Mouse (Mus musculus) brain, embryonic 14.5 days (tissue): ENCODE results near the gene Nup133. TPM values are rescaled to one million over a fixed set of nuclear protein-coding genes. Genes with fewer than 3 reads are reported as not detected.

ENCODE experiments used
- DNase-seq: peaks from one replicate; pipeline ENCODE4 v3.0.0-alpha.2; 2011; ENCODE audit warnings: low read depth
- CTCF ChIP-seq: fragments of 200-500 bp; IDR thresholded peaks from 2 replicates; pipeline ENCODE4 v1.5.1; 2012; ENCODE audit warnings: inconsistent platforms, mild to moderate bottlenecking, moderate library complexity, borderline replicate concordance; ENCODE audit not compliant: insufficient read depth, insufficient read length; ENCODE audit errors: extremely low read depth
- POLR2A ChIP-seq: fragments of 200-500 bp; IDR thresholded peaks from 2 replicates; pipeline ENCODE4 v1.6.1; 2012; ENCODE audit warnings: mild to moderate bottlenecking, inconsistent platforms, borderline replicate concordance; ENCODE audit not compliant: poor library complexity, insufficient read depth, insufficient read length, severe bottlenecking; ENCODE audit errors: extremely low read depth
- polyA plus RNA-seq: library from polyadenylated mRNA; depleted of rRNA; stranded (reverse); fragments of >200 nt; gene quantifications from 2 replicates; pipeline ENCODE4 v1.2.3, GENCODE M21; 2012

Nup133 gene
- polyA plus RNA-seq, 1 experiment, result 23.2 TPM

GRCm38 (mm10) chr8:123929026-123929425 lies 20.0 kb downstream of the Nup133 start:
- no peak for TF ChIP-seq CTCF
- TF ChIP-seq POLR2A, result no peak
- no peak for DNase-seq

DNA sequence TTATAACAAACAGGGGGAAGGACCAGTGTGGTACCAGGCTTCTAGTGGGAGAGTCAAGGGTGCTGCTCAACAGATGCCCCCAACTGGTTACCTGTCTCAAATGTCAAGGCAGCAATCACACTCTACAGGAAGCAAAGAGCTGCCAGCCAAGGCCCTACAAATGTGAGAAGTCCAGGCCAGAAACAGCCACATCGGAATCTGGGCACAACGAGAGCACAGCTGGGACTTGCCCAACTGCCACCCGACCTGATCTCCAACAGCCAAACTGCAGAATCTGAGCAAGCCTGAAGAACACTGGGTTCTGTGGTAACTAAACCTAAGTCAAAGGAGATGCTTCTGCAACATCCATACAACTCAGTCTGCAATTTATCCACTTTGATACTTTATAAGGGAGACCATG lies 23.4 kb downstream of the Nup133 start:
- no peak for DNase-seq
- TF ChIP-seq POLR2A (no peak), CTCF (no peak)

DNA sequence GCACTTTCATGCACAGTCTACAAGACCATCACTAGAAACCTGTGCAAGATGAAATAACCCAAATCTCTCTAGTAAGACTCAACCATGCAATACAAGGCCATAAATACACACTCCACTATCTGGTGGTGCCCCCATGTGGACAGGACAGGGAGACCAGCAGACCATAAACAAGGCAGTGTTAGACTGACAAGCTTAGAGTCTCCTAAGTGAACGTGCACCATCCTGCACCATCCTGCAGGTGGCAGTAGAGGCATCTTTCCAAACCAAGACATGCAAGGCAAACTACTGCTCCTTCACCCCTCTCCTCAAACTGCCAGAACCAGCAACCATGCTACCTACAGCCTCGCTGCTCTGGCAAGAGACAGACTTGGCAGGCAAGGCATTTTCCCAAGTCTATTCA lies 24.3 kb downstream of the Nup133 start:
- DNase-seq, result peak; percentile 93
- TF ChIP-seq POLR2A (no peak), CTCF (peak; percentile 91)

- DNase-seq, result no peak
- TF ChIP-seq POLR2A (no peak), CTCF (no peak)
Measured at GRCm38 (mm10) chr8:123914635-123915034, 34.4 kb downstream of the Nup133 start.

DNA sequence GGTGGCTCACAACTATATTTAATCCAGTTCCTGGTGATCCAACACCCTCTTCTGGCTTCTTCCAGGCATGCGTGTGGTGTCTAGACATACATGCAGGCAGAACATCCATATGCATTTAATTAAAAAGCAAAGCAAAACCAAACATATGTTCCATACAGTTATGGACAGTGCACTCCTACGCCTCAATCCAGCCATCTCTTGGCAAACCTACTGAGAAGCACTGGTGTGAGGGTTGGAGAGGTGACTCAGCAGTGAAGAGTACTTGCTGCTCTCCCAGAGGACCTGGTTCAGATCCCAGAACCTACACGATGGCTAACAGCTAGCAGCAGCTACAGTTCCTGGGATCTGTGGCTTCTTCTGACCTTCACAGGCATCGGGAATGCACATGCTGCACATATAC lies 36.8 kb downstream of the Nup133 start:
- TF ChIP-seq POLR2A (no peak), CTCF (no peak)
- no peak for DNase-seq

DNA sequence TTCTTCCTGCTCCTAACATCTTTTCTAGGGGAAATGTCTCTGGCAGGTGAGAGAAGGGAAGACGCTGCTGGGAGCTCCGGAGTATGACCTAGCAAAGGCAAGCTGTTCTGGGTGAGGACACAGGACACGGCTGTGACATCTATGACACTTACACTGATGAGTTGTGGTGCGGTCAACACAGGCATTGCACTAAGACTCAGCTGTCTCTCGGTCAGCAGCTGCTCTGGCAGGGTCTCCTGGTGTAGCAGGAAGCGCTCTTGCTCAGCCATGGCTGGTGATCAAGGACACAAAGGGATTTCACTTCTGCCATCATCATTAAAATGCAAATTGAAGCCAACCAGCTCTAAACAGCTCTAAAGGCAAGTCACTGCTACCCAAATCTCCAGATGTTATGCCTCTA lies 41.5 kb downstream of the Nup133 start:
- no peak for DNase-seq
- TF ChIP-seq CTCF (no peak), POLR2A (no peak)

- no peak for TF ChIP-seq CTCF
- no peak for TF ChIP-seq POLR2A
- no peak for DNase-seq
Measured at GRCm38 (mm10) chr8:123902653-123903052, 46.4 kb downstream of the Nup133 start.

- DNase-seq, result no peak
- no peak for TF ChIP-seq CTCF
- TF ChIP-seq POLR2A, result no peak
Measured at GRCm38 (mm10) chr8:123899366-123899765, 49.7 kb downstream of the Nup133 start.

- TF ChIP-seq POLR2A (no peak), CTCF (no peak)
- DNase-seq, result no peak
Measured at GRCm38 (mm10) chr8:123898576-123898975, 50.5 kb downstream of the Nup133 start.

DNA sequence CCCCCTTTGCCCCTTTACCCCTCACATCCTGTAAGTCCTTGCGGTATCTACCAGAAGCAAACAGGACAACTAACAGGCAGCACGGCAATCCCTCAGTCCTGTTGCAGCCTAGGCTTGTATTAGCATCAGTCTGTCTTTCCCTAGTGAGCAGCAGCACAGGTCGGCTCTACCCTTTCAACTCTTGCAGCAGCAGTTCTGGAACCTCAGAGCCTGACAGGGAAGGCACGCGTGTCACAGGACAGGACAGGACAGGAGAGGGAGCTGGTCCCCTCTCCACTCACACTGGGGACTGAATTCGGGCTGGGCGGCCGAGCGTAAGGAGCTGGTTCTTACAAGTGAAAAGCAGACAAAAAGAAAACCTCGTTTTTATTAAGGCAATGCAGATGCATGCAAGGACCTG lies 52.3 kb downstream of the Nup133 start:
- TF ChIP-seq CTCF, result no peak
- TF ChIP-seq POLR2A, result no peak
- DNase-seq, result no peak

DNA sequence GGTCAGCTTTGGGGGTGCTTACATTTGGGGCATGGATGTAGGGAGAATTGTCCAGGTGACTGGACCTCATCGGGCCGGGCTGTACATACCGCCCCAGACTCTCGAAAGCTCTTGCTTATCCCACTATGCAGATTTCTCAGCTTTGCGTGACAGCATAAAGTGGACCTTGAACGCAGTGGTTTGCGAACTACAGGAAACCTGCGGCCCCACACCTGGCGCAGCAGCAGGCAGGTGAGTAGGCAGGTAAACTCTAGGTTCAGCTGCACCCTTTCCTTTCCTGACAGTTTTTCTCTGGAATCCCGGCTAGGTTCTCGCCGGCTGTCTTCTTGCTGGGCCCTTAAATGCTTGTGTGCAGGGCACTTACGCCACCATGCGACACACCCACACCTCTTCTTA lies 52.7 kb downstream of the Nup133 start:
- TF ChIP-seq POLR2A, result no peak
- no peak for TF ChIP-seq CTCF
- DNase-seq, result no peak

- TF ChIP-seq POLR2A, result no peak
- no peak for TF ChIP-seq CTCF
- DNase-seq, result no peak
Measured at GRCm38 (mm10) chr8:123895680-123896365, 53.2 kb downstream of the Nup133 start.

DNA sequence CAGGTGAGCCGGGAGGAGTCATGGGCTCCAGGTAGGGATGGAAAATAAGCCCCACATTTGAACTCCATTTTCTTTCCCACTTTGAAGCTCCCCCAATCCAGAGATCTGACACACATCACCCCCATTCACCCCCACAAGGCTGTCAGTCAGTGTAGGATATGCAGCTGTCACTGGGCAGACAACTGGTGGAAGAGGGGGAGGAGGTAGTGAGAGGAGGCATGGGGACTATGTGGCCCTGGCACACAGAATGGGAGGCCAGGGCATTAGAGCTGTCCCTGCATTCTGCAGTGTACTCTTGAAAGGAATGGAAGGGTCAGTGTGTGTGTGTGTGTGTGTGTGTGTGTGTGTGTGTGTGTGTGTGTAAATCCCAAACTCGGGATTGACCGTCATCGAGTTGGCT lies 53.8 kb downstream of the Nup133 start:
- no peak for DNase-seq
- TF ChIP-seq CTCF (no peak), POLR2A (no peak)
